Mouse (Mus musculus) MEL (cell line): ENCODE measurements around the gene Psme4. TPM values are rescaled to one million over a fixed set of nuclear protein-coding genes. Genes with fewer than 3 reads are reported as not detected.
A peak's percentile ranks its signal among the peaks of the same experiment; 100 is the strongest.

Experiments
- DNase-seq: peaks from one replicate; pipeline ENCODE4 v3.0.0; 2011; ENCODE audit warnings: low read depth, low spot score
- H3K27ac ChIP-seq: 2 replicates; pipeline ENCODE4 v1.5.1; 2012; ENCODE audit warnings: low read depth, mild to moderate bottlenecking, control low read depth, low read length, moderate library complexity; ENCODE audit not compliant: control insufficient read depth
- H3K27me3 ChIP-seq, 2 experiments: fragments of 150-350 bp in 1 of 2; sonication (generic) in 1 of 2; 2 replicates each; pipeline ENCODE4 v1.6.1; 2012; ENCODE audit warnings: low read length in 2 of 2, mild to moderate bottlenecking in 2 of 2, improper control_type of control experiment in 1 of 2, moderate library complexity in 1 of 2; ENCODE audit not compliant: insufficient read depth in 2 of 2, control insufficient read depth in 1 of 2
- H3K36me3 ChIP-seq, 2 experiments: 2 replicates each; pipeline ENCODE4 v1.6.1; 2012 to 2014; ENCODE audit warnings: low read length in 2 of 2, improper control_type of control experiment in 1 of 2, inconsistent platforms in 1 of 2, mild to moderate bottlenecking in 1 of 2; ENCODE audit not compliant: insufficient read depth in 2 of 2, control insufficient read depth in 1 of 2
- H3K4me1 ChIP-seq, 2 experiments: fragments of 150-350 bp in 1 of 2; sonication (generic) in 1 of 2; 2 replicates each; pipeline ENCODE4 v1.6.1; 2012; ENCODE audit warnings: low read length in 2 of 2, improper control_type of control experiment in 1 of 2, mild to moderate bottlenecking in 1 of 2; ENCODE audit not compliant: insufficient read depth in 2 of 2, control insufficient read depth in 1 of 2
- H3K4me3 ChIP-seq, 2 experiments: fragments of 150-350 bp in 1 of 2; sonication (generic) in 1 of 2; 2 replicates each; pipeline ENCODE4 v1.5.1; 2012; ENCODE audit warnings: low read depth in 2 of 2, low read length in 2 of 2, mild to moderate bottlenecking in 2 of 2, moderate library complexity in 2 of 2, control low read depth in 1 of 2, improper control_type of control experiment in 1 of 2; ENCODE audit not compliant: control insufficient read depth in 1 of 2, insufficient read depth in 1 of 2
- H3K79me2 ChIP-seq: 2 replicates; pipeline ENCODE4 v1.6.1; 2012; ENCODE audit warnings: mild to moderate bottlenecking, low read length, moderate library complexity; ENCODE audit not compliant: control insufficient read depth, poor library complexity, insufficient read depth
- H3K9ac ChIP-seq: 2 replicates; pipeline ENCODE4 v1.6.1; 2012; ENCODE audit warnings: low read depth, mild to moderate bottlenecking, control low read depth, low read length, moderate library complexity; ENCODE audit not compliant: control insufficient read depth, poor library complexity, severe bottlenecking
- H3K9me3 ChIP-seq: fragments of 150-350 bp; sonication (generic); replicated peaks from 2 replicates; pipeline ENCODE4 v1.6.1; 2012; ENCODE audit warnings: mild to moderate bottlenecking, low read length, improper control_type of control experiment, moderate library complexity; ENCODE audit not compliant: insufficient read depth
- BHLHE40 ChIP-seq: IDR thresholded peaks from 2 replicates; pipeline ENCODE4 v1.6.1; 2012; ENCODE audit warnings: low read depth, mild to moderate bottlenecking, inconsistent platforms, low read length, improper control_type of control experiment, borderline replicate concordance
- CHD1 ChIP-seq: IDR thresholded peaks from 2 replicates; pipeline ENCODE4 v1.6.1; 2012; ENCODE audit warnings: low read depth, mild to moderate bottlenecking, inconsistent platforms, low read length, improper control_type of control experiment
- CTCF ChIP-seq, 3 experiments: IDR thresholded peaks in 2 of 3; conservative IDR thresholded peaks in 1 of 3; 2 replicates each; pipeline ENCODE4 v1.5.1; 2011 to 2012; ENCODE audit warnings: low read length in 3 of 3, low read depth in 2 of 3, mild to moderate bottlenecking in 2 of 3, improper control_type of control experiment in 1 of 3, inconsistent platforms in 1 of 3, mixed read lengths in 1 of 3, moderate library complexity in 1 of 3; ENCODE audit not compliant: control insufficient read depth in 1 of 3, insufficient read depth in 1 of 3, poor library complexity in 1 of 3, severe bottlenecking in 1 of 3
- ELF1 ChIP-seq: IDR thresholded peaks from 2 replicates; pipeline ENCODE4 v1.6.1; 2014; ENCODE audit warnings: low read depth, mild to moderate bottlenecking, inconsistent platforms, low read length, improper control_type of control experiment, moderate library complexity
- ETS1 ChIP-seq: IDR thresholded peaks from 2 replicates; pipeline ENCODE4 v1.6.1; 2012; ENCODE audit warnings: low read depth, mild to moderate bottlenecking, inconsistent platforms, low read length, improper control_type of control experiment, moderate library complexity
- GABPA ChIP-seq: IDR thresholded peaks from 2 replicates; pipeline ENCODE4 v1.6.1; 2012; ENCODE audit warnings: low read depth, mild to moderate bottlenecking, inconsistent platforms, low read length, improper control_type of control experiment, moderate library complexity
- GATA1 ChIP-seq: IDR thresholded peaks from 2 replicates; pipeline ENCODE4 v1.6.1; 2011; ENCODE audit warnings: low read depth, low read length, improper control_type of control experiment
- JUND ChIP-seq: IDR thresholded peaks from 2 replicates; pipeline ENCODE4 v1.6.1; 2011; ENCODE audit warnings: low read depth, mild to moderate bottlenecking, improper control_type of control experiment, low read length
- MAFK ChIP-seq: IDR thresholded peaks from 2 replicates; pipeline ENCODE4 v1.6.1; 2011; ENCODE audit warnings: low read depth, mild to moderate bottlenecking, low read length, improper control_type of control experiment, borderline replicate concordance
- MAX ChIP-seq: IDR thresholded peaks from 2 replicates; pipeline ENCODE4 v1.6.1; 2011; ENCODE audit warnings: low read length, improper control_type of control experiment
- MEF2A ChIP-seq: IDR thresholded peaks from 2 replicates; pipeline ENCODE4 v1.6.1; 2014; ENCODE audit warnings: low read depth, mild to moderate bottlenecking, inconsistent platforms, low read length, improper control_type of control experiment; ENCODE audit not compliant: poor library complexity, insufficient replicate concordance, severe bottlenecking; ENCODE audit errors: extremely low read depth
- MXI1 ChIP-seq: IDR thresholded peaks from 2 replicates; pipeline ENCODE4 v1.6.1; 2011; ENCODE audit warnings: mild to moderate bottlenecking, low read depth, low read length, improper control_type of control experiment
- MYB ChIP-seq: IDR thresholded peaks from 2 replicates; pipeline ENCODE4 v1.6.1; 2011; ENCODE audit warnings: mild to moderate bottlenecking, low read depth, low read length, improper control_type of control experiment
- MYC ChIP-seq: IDR thresholded peaks from 2 replicates; pipeline ENCODE4 v1.6.1; 2011; ENCODE audit warnings: low read depth, mild to moderate bottlenecking, low read length, improper control_type of control experiment, moderate library complexity
- NELFE ChIP-seq: IDR thresholded peaks from 2 replicates; pipeline ENCODE4 v1.6.1; 2011; ENCODE audit warnings: low read depth, low read length, improper control_type of control experiment
- POLR2AphosphoS5 ChIP-seq: IDR thresholded peaks from 2 replicates; pipeline ENCODE4 v1.6.1; 2012; ENCODE audit warnings: low read depth, borderline replicate concordance, mild to moderate bottlenecking, inconsistent platforms, low read length, moderate library complexity, mixed read lengths
- RCOR1 ChIP-seq: IDR thresholded peaks from 2 replicates; pipeline ENCODE4 v1.6.1; 2012; ENCODE audit warnings: low read depth, mild to moderate bottlenecking, inconsistent platforms, low read length, improper control_type of control experiment
- TBP ChIP-seq: IDR thresholded peaks from 2 replicates; pipeline ENCODE4 v1.8.0; 2011; ENCODE audit warnings: low read depth, low read length, improper control_type of control experiment
- TCF12 ChIP-seq: IDR thresholded peaks from 2 replicates; pipeline ENCODE4 v1.6.1; 2014; ENCODE audit warnings: low read depth, mild to moderate bottlenecking, inconsistent platforms, low read length, improper control_type of control experiment, moderate library complexity
- USF2 ChIP-seq, 2 experiments: IDR thresholded peaks; 2 replicates each; pipeline ENCODE4 v1.6.1; 2011 to 2012; ENCODE audit warnings: improper control_type of control experiment in 2 of 2, low read length in 2 of 2, borderline replicate concordance in 1 of 2, inconsistent platforms in 1 of 2, low read depth in 1 of 2, mild to moderate bottlenecking in 1 of 2; ENCODE audit not compliant: insufficient read depth in 1 of 2
- ZC3H11A ChIP-seq: IDR thresholded peaks from 2 replicates; pipeline ENCODE4 v1.6.1; 2012; ENCODE audit warnings: low read depth, mild to moderate bottlenecking, inconsistent platforms, low read length, improper control_type of control experiment
- ZNF384 ChIP-seq: IDR thresholded peaks from 2 replicates; pipeline ENCODE4 v1.6.1; 2012; ENCODE audit warnings: low read depth, mild to moderate bottlenecking, inconsistent platforms, low read length, improper control_type of control experiment
- polyA plus RNA-seq, 2 experiments: library from polyadenylated mRNA; stranded (reverse) in 1 of 2; unstranded in 1 of 2; fragments of >175 nt in 1 of 2; fragments of >200 nt in 1 of 2; gene quantifications; 2 replicates each; pipeline versions ENCODE4 v1.2.1 to v1.2.4; 2012; ENCODE audit warnings: low replicate concordance in 2 of 2, low read depth in 1 of 2; ENCODE audit not compliant: insufficient read length in 2 of 2, insufficient read depth in 1 of 2, missing spikeins in 1 of 2
- total RNA-seq: library from RNA; depleted of rRNA; stranded (reverse); fragments of 300-350 nt; gene quantifications from 2 replicates; pipeline ENCODE4 v1.2.3, GENCODE M21; 2012

Psme4 gene
- total and polyA plus RNA-seq, 3 experiments: 42.5 to 96.4 (median 45.6) TPM

DNA sequence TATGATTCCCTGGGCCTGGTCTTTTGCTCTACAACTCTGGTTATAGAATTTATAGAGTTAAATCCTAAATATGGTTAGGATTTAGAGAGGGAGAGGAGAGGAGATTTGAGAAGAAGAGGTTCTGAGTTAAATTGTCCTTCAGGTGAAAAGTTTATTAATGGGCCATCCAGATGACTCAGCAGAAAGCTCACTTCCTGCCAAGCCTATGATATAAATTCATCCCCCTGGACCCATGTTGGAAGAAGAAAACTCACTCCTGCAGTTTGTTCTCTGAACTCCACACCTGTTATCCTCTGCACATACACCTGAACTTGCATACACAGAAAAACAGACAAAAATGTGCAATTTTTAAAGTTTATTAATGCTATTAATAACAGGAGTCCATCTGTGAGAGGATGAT is 127.8 kb downstream of the Psme4 start:
- Histone ChIP-seq H3K9me3 (no peaks in the 10 kb centered on the region), H3K27ac (no peak overlapping the region), H3K9ac (no peak overlapping the region), H3K36me3 (no peaks in the 10 kb centered on the region), H3K27me3 (no peaks in the 10 kb centered on the region), H3K4me3 (no peak overlapping the region), H3K4me1 (no peaks in the 10 kb centered on the region), H3K79me2 (no peaks in the 10 kb centered on the region)
- TF ChIP-seq MXI1 (no peak), CTCF (IDR thresholded peaks at IDR 0.05 in 2 of 3, conservative IDR thresholded peaks at IDR 0.05 in 1 of 3; ENCODE audit: control insufficient read depth in 1 of 3, insufficient read depth in 1 of 3, low read depth in 2 of 3, low read length in 3 of 3, poor library complexity in 1 of 3, severe bottlenecking in 1 of 3) (no peak), RCOR1 (no peak), MAFK (no peak), JUND (no peak), MYC (no peak)
- no peak for DNase-seq

GRCm38 (mm10) chr11:30912311-30912710 is 140.8 kb downstream of the Psme4 start:
- H3K9ac ChIP-seq: no peak overlapping the region
- H3K36me3 ChIP-seq: no peaks in the 10 kb centered on the region
- H3K27ac ChIP-seq: no peak overlapping the region
- H3K9me3 ChIP-seq: no peaks in the 10 kb centered on the region
- no peaks in the 10 kb centered on the region for H3K79me2 ChIP-seq
- H3K27me3 ChIP-seq: no peaks in the 10 kb centered on the region
- no peak overlapping the region for H3K4me3 ChIP-seq
- peak; percentile 61 for DNase-seq
- H3K4me1 ChIP-seq: no peaks in the 10 kb centered on the region
- TF ChIP-seq ZC3H11A (no peak), ZNF384 (peak; percentile 66; the same call in 1 of the 2 replicates)

DNA sequence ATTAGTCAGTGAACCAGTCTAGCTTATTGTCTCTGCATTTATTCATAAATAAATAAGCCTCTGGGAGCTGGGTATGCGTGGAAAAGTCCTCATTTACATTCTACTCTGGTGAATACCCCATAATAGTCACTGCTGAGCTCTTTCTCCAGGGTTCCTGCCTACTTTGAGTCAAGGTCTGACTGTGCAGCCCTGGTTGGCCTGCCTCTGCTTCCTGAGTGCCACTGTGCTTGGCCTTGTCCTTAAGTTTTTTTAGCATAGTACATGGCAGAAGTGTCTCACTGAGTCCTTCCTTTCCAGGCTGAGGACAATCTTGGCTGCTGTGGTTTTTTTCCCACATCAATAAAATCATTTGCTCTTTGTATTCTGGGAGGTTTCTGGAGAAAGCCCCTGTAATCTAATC is 149.1 kb downstream of the Psme4 start:
- no peak for TF ChIP-seq CHD1
- TF ChIP-seq BHLHE40: no peak
- TF ChIP-seq ETS1: no peak
- TF ChIP-seq GABPA: no peak
- TF ChIP-seq MYC: no peak
- TF ChIP-seq POLR2AphosphoS5: no peak
- TF ChIP-seq USF2 (IDR thresholded peaks at IDR 0.05; ENCODE audit: borderline replicate concordance in 1 of 2, insufficient read depth in 1 of 2, low read depth in 1 of 2, low read length in 2 of 2): no peak
- no peak for TF ChIP-seq MAFK
- TF ChIP-seq NELFE: no peak
- TF ChIP-seq MEF2A: no peak
- TF ChIP-seq JUND: no peak
- no peak for TF ChIP-seq TBP
- no peak for TF ChIP-seq GATA1
- no peak for TF ChIP-seq RCOR1
- TF ChIP-seq TCF12: no peak
- TF ChIP-seq MYB: no peak
- TF ChIP-seq MAX: no peak
- TF ChIP-seq ELF1: no peak
- no peak for TF ChIP-seq MXI1
- no peak overlapping the region for H3K9ac ChIP-seq

More for the DNA sequence above, 149.1 kb downstream of the Psme4 start:
- no peaks in the 10 kb centered on the region for H3K27me3 ChIP-seq
- no peaks in the 10 kb centered on the region for H3K9me3 ChIP-seq
- H3K79me2 ChIP-seq: no peaks in the 10 kb centered on the region
- DNase-seq: no peak
- H3K4me1 ChIP-seq: peaks cover under 1 to 11% of the 10 kb centered on the region in 2 experiments; a peak in 2 of 4 replicates
- peaks cover 0 to 5% of the 10 kb centered on the region in 2 experiments; a peak in 2 of 4 replicates for H3K36me3 ChIP-seq
- no peak overlapping the region for H3K4me3 ChIP-seq
- H3K27ac ChIP-seq: no peak overlapping the region
